Mouse (Mus musculus) heart, embryonic 12.5 days (tissue): ENCODE data around the gene Catsperd. TPM values are rescaled to one million over a fixed set of nuclear protein-coding genes. Genes with fewer than 3 reads are reported as not detected.

Source experiments
- ATAC-seq: fragments of 200-750 bp; cut with Nextera tagmentation; 2 replicates; pipeline ENCODE4 v1.8.0; 2017; ENCODE audit warnings: moderate TSS enrichment, moderate library complexity; ENCODE audit not compliant: insufficient number of reproducible peaks, low FRiP score
- H3K27ac ChIP-seq: fragments of 300-500 bp; sonication (generic); 2 replicates; pipeline ENCODE4 v1.5.1; 2016; ENCODE audit warnings: mild to moderate bottlenecking, moderate library complexity; ENCODE audit not compliant: poor library complexity, severe bottlenecking
- H3K27me3 ChIP-seq: fragments of 300-500 bp; sonication (generic); replicated peaks from 2 replicates; pipeline ENCODE4 v1.6.1; 2016; ENCODE audit warnings: mild to moderate bottlenecking, moderate library complexity
- H3K36me3 ChIP-seq: fragments of 300-500 bp; sonication (generic); 2 replicates; pipeline ENCODE4 v1.6.1; 2016; ENCODE audit warnings: mild to moderate bottlenecking, moderate library complexity
- H3K4me1 ChIP-seq: fragments of 300-500 bp; sonication (generic); replicated peaks from 2 replicates; pipeline ENCODE4 v1.6.1; 2016; ENCODE audit warnings: mild to moderate bottlenecking
- H3K4me2 ChIP-seq: fragments of 300-500 bp; sonication (generic); 2 replicates; pipeline ENCODE4 v1.6.1; 2016; ENCODE audit warnings: mild to moderate bottlenecking, moderate library complexity
- H3K4me3 ChIP-seq: fragments of 300-500 bp; sonication (generic); 2 replicates; pipeline ENCODE4 v1.5.1; 2016; ENCODE audit warnings: mild to moderate bottlenecking
- H3K9ac ChIP-seq: fragments of 300-500 bp; sonication (generic); 2 replicates; pipeline ENCODE4 v1.6.1; 2016; ENCODE audit warnings: mild to moderate bottlenecking, moderate library complexity
- H3K9me3 ChIP-seq: fragments of 300-500 bp; sonication (generic); replicated peaks from 2 replicates; pipeline ENCODE4 v1.6.1; 2016; ENCODE audit warnings: mild to moderate bottlenecking, moderate library complexity
- WGBS: fragments of 180-500 bp; shearing (Covaris S2); methylation state at CpG from one replicate; pipeline ENCODE4 v1.1.7; 2016; 5-methylcytosine and 5-hydroxymethylcytosine counted together
- polyA plus RNA-seq: library from polyadenylated mRNA; unstranded; fragments of >200 nt; fragmentation: Nextera tagmentation; extraction: Ambion mirVana; gene quantifications from 2 replicates; pipeline ENCODE4 v1.2.1, GENCODE M21; 2016

The Catsperd gene
- polyA plus RNA-seq, 1 experiment from 2014 or later = 0.42 TPM

DNA sequence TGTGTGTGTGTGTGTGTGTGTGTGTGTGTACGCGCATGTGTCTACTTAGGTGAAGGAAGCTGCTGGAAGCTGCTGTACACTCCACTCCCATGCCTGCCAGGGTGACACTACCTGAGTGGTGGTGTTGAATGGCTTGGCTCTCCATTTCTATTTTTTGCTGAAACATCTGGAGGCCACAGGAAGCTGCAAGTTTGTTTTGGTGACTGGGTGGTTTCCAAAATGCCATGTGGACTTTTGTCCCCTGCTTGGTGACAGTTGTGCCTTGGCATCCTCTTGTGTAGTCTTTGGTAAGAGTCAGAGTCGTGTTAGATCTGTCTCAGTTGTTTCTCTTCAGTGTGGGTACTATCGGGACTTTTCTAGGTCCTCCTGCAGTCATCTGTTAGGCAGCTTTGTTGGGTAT is 58.9 kb downstream of the Catsperd start:
- Histone ChIP-seq H3K36me3 (peaks cover 88% of the 10 kb centered on the region), H3K9me3 (no peaks in the 10 kb centered on the region), H3K27me3 (no peaks in the 10 kb centered on the region), H3K4me3 (no peak overlapping the region), H3K9ac (peak overlapping the region; percentile 21; the same call in 1 of the 2 replicates), H3K4me2 (no peak overlapping the region), H3K27ac (no peak overlapping the region), H3K4me1 (peaks cover 62% of the 10 kb centered on the region)
- WGBS = 81% methylated on average over 4 of the region's 4 CpGs
- ATAC-seq = no peak

DNA sequence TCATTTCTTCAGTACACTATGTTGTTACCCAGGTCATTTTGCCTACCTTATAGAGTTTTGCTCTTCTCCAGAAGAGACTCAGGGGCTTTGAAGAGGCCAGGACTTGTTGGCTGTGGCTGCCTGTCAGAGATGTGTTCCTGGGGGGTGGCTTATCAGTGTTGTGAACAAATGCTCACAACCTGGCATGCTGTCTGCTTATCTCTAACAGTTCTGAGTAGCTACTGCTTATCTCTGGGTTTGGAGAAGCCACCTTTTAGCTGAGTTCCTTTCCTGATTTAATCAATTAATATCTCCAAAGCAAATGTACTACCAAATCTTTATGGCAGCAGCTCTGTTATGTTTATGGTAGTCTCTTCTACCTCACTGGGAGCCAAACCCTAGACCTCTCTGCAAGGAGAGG is 60.1 kb downstream of the Catsperd start:
- Histone ChIP-seq H3K27me3 (no peaks in the 10 kb centered on the region), H3K36me3 (peaks cover 88% of the 10 kb centered on the region), H3K4me2 (no peak overlapping the region), H3K4me3 (no peak overlapping the region), H3K9me3 (no peaks in the 10 kb centered on the region), H3K4me1 (peaks cover 62% of the 10 kb centered on the region), H3K9ac (no peak overlapping the region), H3K27ac (no peak overlapping the region; the same call in 1 of the 2 replicates)
- peak; percentile 74; the same call in 1 of the 2 replicates for ATAC-seq

DNA sequence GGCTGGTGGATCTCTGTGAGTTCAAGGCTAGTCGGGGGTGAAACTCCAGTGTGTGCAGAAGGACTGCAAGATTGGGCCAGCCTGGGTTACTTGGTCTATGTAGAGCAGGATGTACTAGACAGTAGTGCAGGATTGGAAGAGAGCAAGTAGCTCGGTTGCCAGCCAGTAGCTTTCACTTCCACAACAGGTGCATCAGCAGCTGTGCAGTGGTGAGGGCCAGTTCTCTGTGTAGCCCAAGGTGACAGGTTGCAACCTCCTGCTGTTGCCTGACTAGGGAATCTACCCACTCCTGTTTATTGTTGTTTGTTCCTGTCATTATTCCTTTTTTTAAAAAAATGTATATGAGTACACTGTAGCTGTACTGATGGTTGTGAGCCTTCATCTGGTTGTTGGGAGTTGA is 60.7 kb downstream of the Catsperd start:
- no peak overlapping the region for H3K27ac ChIP-seq
- no peaks in the 10 kb centered on the region for H3K27me3 ChIP-seq
- no peak overlapping the region for H3K4me3 ChIP-seq
- peaks cover 62% of the 10 kb centered on the region for H3K4me1 ChIP-seq
- no peak overlapping the region for H3K4me2 ChIP-seq
- 88% methylated on average over 2 of the region's 2 CpGs for WGBS
- no peak overlapping the region for H3K9ac ChIP-seq
- no peak for ATAC-seq
- H3K9me3 ChIP-seq = no peaks in the 10 kb centered on the region
- peaks cover 87% of the 10 kb centered on the region for H3K36me3 ChIP-seq

DNA sequence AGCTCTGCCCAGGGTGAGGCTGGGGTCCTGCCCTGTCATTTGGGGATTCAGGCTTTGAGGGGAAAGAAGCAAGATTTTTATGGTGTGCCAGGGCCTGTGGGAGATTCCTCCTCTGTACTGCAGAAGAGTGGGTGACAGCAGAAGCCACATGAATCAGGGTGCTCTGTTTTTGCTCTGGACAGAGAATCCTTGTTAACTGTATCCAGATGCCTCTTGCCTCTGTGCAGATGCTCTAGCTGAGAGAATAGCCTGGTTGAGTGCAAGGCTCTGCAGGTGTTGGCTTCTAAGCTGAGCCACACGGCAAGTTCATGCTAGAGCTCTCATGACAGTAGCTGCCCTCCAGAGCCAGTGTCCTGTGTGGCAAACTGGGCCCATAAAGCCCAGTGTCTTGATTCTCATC is 65.5 kb downstream of the Catsperd start:
- no peaks in the 10 kb centered on the region for H3K9me3 ChIP-seq
- WGBS = 48% methylated on average over 1 of the region's 1 CpGs
- peak overlapping the region; percentile 24; the same call in 1 of the 2 replicates for H3K27ac ChIP-seq
- H3K4me2 ChIP-seq = peak overlapping the region; percentile 17; the same call in 1 of the 2 replicates
- ATAC-seq = no peak
- H3K36me3 ChIP-seq = peaks cover 86% of the 10 kb centered on the region
- H3K4me1 ChIP-seq = peaks cover 43% of the 10 kb centered on the region
- H3K27me3 ChIP-seq = no peaks in the 10 kb centered on the region
- H3K4me3 ChIP-seq = no peak overlapping the region
- no peak overlapping the region for H3K9ac ChIP-seq

DNA sequence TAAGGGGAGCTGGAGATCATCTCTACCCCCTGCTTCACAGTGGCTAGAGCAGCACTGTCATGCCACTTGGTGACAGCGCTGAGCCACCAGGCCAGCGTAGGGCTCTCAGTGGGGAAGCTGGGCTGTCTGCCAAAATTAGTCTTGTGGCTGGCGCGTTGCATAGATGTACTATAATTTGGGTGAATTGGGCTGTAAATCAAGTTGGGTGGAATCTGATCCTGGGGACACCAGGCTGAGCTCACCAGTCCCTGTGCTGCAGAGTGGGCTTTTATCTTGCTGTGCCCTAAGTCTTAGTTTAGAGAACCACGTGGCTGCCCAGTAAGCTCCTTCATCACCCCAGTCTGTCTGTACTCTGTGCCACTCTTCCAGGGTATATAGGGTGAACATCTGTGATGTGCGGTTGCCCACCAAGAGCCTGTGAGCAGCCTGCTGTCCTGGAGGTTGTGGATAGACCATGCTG is 65.9 kb downstream of the Catsperd start:
- H3K27me3 ChIP-seq = no peaks in the 10 kb centered on the region
- no peak overlapping the region for H3K9ac ChIP-seq
- no peaks in the 10 kb centered on the region for H3K9me3 ChIP-seq
- peaks cover 41% of the 10 kb centered on the region for H3K4me1 ChIP-seq
- 50% methylated on average over 6 of the region's 6 CpGs for WGBS
- peak; percentile 57; the same call in 1 of the 2 replicates for ATAC-seq
- H3K4me2 ChIP-seq = peak overlapping the region; percentile 17; the same call in 1 of the 2 replicates
- H3K36me3 ChIP-seq = peaks cover 86% of the 10 kb centered on the region
- no peak overlapping the region for H3K4me3 ChIP-seq
- H3K27ac ChIP-seq = peak overlapping the region; percentile 24; the same call in 1 of the 2 replicates

DNA sequence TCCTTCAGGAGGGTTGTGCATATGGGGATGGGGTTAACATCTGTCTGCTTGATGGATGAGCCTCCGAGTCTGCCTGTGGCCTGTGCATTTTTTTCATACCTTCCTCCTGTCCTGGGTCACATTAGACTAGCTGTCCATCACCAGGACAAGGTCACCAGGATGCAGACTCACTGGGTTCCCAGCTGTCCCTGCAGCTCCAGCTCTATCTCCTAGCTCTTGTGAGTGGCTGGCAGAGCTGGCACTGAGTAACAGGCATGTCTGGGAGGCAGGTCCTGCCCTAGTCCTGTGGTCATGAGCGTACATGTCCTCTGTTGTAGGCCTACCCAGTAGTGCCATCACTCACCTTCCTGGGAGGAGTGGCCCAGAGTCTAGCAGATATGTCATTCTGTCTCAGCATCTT is 72.5 kb downstream of the Catsperd start:
- Histone ChIP-seq H3K27me3 (no peaks in the 10 kb centered on the region), H3K4me3 (no peak overlapping the region), H3K9ac (no peak overlapping the region), H3K4me1 (0 out of 2 replicates have a peak, but pooled peaks cover 1% of the 10 kb centered on the region), H3K4me2 (no peak overlapping the region), H3K27ac (no peak overlapping the region), H3K36me3 (peaks cover 97% of the 10 kb centered on the region), H3K9me3 (no peaks in the 10 kb centered on the region)
- ATAC-seq = no peak
- WGBS = 70% methylated on average over 2 of the region's 2 CpGs

DNA sequence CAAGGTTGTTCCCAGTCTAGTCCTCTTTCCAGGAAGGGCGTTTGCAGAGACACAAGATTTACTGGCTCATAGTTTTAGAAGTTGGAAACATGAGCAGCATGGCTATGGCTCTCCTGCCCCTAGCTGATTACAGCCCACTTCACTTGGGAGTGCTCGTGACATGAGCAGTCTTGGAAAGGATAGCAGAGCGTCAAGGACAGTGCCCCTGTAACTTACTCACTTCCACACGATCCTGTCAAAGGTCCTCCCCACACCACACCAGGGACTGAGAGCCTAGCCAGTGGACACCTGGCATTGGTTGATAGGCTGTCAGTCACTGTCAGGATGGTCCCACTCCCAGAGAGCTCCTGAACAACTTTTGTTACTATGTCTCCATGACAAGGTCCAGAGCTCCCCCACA is 75.1 kb downstream of the Catsperd start:
- Histone ChIP-seq H3K27me3 (no peaks in the 10 kb centered on the region), H3K4me1 (no peaks in the 10 kb centered on the region), H3K9me3 (no peaks in the 10 kb centered on the region), H3K9ac (no peak overlapping the region), H3K4me2 (no peak overlapping the region), H3K27ac (no peak overlapping the region), H3K4me3 (no peak overlapping the region), H3K36me3 (peaks cover 96% of the 10 kb centered on the region)
- 73% methylated on average over 4 of the region's 4 CpGs for WGBS
- no peak for ATAC-seq

DNA sequence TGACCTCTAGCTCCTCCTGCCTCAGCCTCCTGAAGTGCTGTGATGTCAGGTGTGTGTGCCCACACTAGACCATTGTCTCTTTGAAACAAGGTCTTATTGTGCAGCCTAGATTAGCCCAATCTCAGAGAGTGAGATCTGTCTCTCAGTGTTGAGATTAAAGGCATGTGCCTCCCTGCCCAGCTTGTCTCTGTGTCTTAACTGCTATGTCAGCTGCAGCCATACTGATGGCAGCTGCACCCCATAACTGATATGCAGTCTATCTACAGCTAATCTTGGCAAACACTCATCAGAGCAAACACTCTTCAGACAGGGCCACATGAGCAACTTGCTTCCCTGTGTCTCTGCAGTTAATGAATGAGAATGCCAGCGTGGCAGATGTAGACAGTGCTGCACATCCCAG is 78.6 kb downstream of the Catsperd start:
- Histone ChIP-seq H3K4me2 (no peak overlapping the region), H3K9me3 (no peaks in the 10 kb centered on the region), H3K36me3 (peaks cover 96% of the 10 kb centered on the region), H3K27ac (no peak overlapping the region), H3K9ac (no peak overlapping the region), H3K27me3 (no peaks in the 10 kb centered on the region), H3K4me1 (no peaks in the 10 kb centered on the region), H3K4me3 (no peak overlapping the region)
- no peak for ATAC-seq
- WGBS = 100% methylated on average over 1 of the region's 1 CpGs

DNA sequence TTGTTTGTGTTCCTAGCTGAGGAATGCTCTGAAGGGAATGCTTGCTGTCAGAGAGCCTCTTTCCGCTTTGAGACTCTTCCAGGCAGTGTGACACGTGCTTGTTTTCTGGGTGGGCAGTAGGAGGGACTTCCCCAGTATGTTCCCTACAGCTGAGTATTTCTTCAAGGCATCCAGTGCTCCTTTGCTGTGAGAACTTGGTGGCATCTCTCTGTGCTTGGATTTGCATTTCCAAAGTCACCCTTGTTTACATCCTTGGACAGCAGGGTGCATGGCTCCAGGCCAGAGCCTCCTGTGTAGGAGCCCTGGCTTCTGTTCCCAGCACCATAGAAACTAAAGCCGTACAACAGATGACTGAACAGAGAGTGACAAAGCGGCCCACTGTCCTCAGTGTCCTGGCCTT is 80.7 kb downstream of the Catsperd start:
- Histone ChIP-seq H3K9ac (no peak overlapping the region), H3K9me3 (no peaks in the 10 kb centered on the region), H3K4me3 (no peak overlapping the region), H3K36me3 (peaks cover 90% of the 10 kb centered on the region), H3K27me3 (no peaks in the 10 kb centered on the region), H3K4me1 (peaks cover 4% of the 10 kb centered on the region), H3K4me2 (no peak overlapping the region), H3K27ac (no peak overlapping the region)
- 74% methylated on average over 4 of the region's 4 CpGs for WGBS
- no peak for ATAC-seq

DNA sequence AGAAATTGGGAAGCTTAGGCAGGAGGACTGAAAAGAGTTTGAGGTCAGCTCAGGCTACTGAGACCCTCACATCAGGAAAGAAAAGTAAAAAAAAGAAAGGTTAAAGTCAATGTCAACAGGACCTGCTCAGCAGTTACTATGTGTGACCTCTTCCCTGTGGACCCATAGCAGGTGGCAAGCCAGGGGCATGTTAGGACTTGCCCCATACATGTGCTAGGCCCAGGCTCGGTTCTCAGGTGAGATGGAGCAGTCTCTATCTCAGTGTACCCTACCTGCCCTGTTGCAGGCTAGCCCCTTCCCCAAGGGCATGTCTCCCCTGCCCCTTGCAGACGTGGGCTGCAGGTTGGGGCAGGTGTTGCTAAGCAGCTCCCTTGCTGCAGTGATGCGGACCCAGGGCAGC is 81.8 kb downstream of the Catsperd start:
- Histone ChIP-seq H3K4me2 (no peak overlapping the region), H3K27ac (no peak overlapping the region), H3K27me3 (no peaks in the 10 kb centered on the region), H3K4me1 (peaks cover 13% of the 10 kb centered on the region), H3K4me3 (no peak overlapping the region), H3K9me3 (no peaks in the 10 kb centered on the region), H3K9ac (no peak overlapping the region), H3K36me3 (peaks cover 81% of the 10 kb centered on the region)
- WGBS = 90% methylated on average over 3 of the region's 3 CpGs
- ATAC-seq = no peak
